Mouse (Mus musculus) kidney, adult 2 months (tissue): Measurements from ENCODE around the gene Zmym6.

Experiments used
- CTCF ChIP-seq: fragments of 200-500 bp; conservative IDR thresholded peaks from 2 replicates; pipeline ENCODE4 v1.5.1; 2011; ENCODE audit warnings: low read depth, mild to moderate bottlenecking, control low read depth, low read length, moderate library complexity, mixed read lengths; ENCODE audit not compliant: insufficient read depth, insufficient read length
- POLR2A ChIP-seq: fragments of 200-500 bp; IDR thresholded peaks from one replicate; pipeline ENCODE4 v1.6.1; 2011; ENCODE audit warnings: low read depth, low read length, control low read depth

DNA sequence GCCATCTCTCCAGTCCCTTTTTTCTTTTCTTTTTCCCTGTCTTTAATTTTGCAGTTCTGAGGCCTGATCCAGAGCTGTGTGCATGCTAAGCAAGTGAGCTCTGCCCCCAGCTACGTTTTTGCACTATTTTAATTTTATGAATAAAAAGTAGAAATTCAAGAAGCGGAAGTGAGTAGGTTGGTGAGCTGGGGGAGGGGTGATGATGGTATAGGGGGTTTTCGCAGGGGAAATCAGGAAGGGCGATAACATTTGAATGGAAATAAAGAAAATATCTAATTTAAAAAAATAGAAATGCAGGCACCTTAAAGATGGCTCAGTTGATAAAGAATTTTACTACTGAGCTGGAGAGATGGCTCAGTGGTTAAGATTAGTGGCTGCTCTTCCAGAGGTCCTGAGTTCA is 33.6 kb upstream of the Zmym6 start:
- TF ChIP-seq POLR2A (no peak), CTCF (no peak)
